Mouse (Mus musculus): Measurements from ENCODE around the gene Arhgap23.
A peak's percentile ranks its signal among the peaks of the same experiment; 100 is the strongest.

Arhgap23 gene

GRCm38 (mm10) chr11:97533653-97534052 lies 118.3 kb downstream of the Arhgap23 start:
- no peak for DNase-seq (ENCODE audit: low spot score)

- no peak for DNase-seq (ENCODE audit: low spot score)
Measured at GRCm38 (mm10) chr11:97534442-97535307, 119.3 kb downstream of the Arhgap23 start.

GRCm38 (mm10) chr11:97535308-97535630 lies 119.9 kb downstream of the Arhgap23 start:
- no peak for DNase-seq (ENCODE audit: low spot score)

GRCm38 (mm10) chr11:97535660-97536059 lies 120.3 kb downstream of the Arhgap23 start:
- DNase-seq (ENCODE audit: low spot score): no peak

- no peak for DNase-seq (ENCODE audit: low spot score)
Measured at GRCm38 (mm10) chr11:97536083-97536747, 120.9 kb downstream of the Arhgap23 start.

GRCm38 (mm10) chr11:97536835-97537579 lies 121.7 kb downstream of the Arhgap23 start:
- peak; percentile 74 for DNase-seq (ENCODE audit: low spot score)

GRCm38 (mm10) chr11:97537580-97538089 lies 122.3 kb downstream of the Arhgap23 start:
- DNase-seq (ENCODE audit: low spot score): no peak

GRCm38 (mm10) chr11:97539622-97540021 lies 124.3 kb downstream of the Arhgap23 start:
- DNase-seq (ENCODE audit: low spot score): no peak

- no peak for DNase-seq (ENCODE audit: low spot score)
Measured at GRCm38 (mm10) chr11:97540136-97540535, 124.8 kb downstream of the Arhgap23 start.

- no peak for DNase-seq (ENCODE audit: low spot score)
Measured at GRCm38 (mm10) chr11:97540604-97541003, 125.3 kb downstream of the Arhgap23 start.

GRCm38 (mm10) chr11:97542171-97543150 lies 127.1 kb downstream of the Arhgap23 start:
- no peak for DNase-seq (ENCODE audit: low spot score)

GRCm38 (mm10) chr11:97543181-97543733 lies 127.9 kb downstream of the Arhgap23 start:
- DNase-seq (ENCODE audit: low spot score): no peak

GRCm38 (mm10) chr11:97543883-97544282 lies 128.6 kb downstream of the Arhgap23 start:
- DNase-seq (ENCODE audit: low spot score): no peak

GRCm38 (mm10) chr11:97545808-97546560 lies 130.7 kb downstream of the Arhgap23 start:
- no peak for DNase-seq (ENCODE audit: low spot score)

GRCm38 (mm10) chr11:97546804-97547411 lies 131.6 kb downstream of the Arhgap23 start:
- peak; percentile 88 for DNase-seq (ENCODE audit: low spot score)

GRCm38 (mm10) chr11:97547957-97548706 lies 132.8 kb downstream of the Arhgap23 start:
- no peak for DNase-seq (ENCODE audit: low spot score)

- no peak for DNase-seq (ENCODE audit: low spot score)
Measured at GRCm38 (mm10) chr11:97548757-97549156, 133.4 kb downstream of the Arhgap23 start.

Data from embryo, embryonic 10.5 days (tissue).